8 mouse cellular contexts compared by ENCODE assay signal in genomic region chr2:69789429-69790069, GRCm38 (mm10). TPM values are rescaled to one million over a fixed set of nuclear protein-coding genes. Genes with fewer than 3 reads are reported as not detected.
DNase-seq lines count a peak whose midpoint lies in the region; ATAC-seq and TF ChIP-seq lines count a peak whose summit lies in the region.

TSS of gene Ccdc173 (minus strand) at chr2:69789575.
TSS of gene Phospho2 (plus strand) at chr2:69789623.

- TF ChIP-seq CTCF in kidney, adult 2 months (conservative IDR thresholded peaks at IDR 0.05; ENCODE audit: insufficient read depth, insufficient read length, low read depth, low read length) = no peak
- TF ChIP-seq CTCF in spleen, adult 2 months (IDR thresholded peaks at IDR 0.05; ENCODE audit: extremely low read depth, insufficient read depth, insufficient read length, insufficient replicate concordance) = no peak

- H3K9me3 ChIP-seq in embryonic facial prominence, embryonic 13.5 days = no peaks in the 10 kb centered on the region
- H3K9me3 ChIP-seq in limb, embryonic 12.5 days = no peaks in the 10 kb centered on the region
- H3K9me3 ChIP-seq in midbrain, embryonic 15.5 days = no peaks in the 10 kb centered on the region

- 2% methylated on average over 48 of the region's 48 CpGs for WGBS in embryonic facial prominence, embryonic 13.5 days
- under 1% methylated on average over 48 of the region's 48 CpGs for WGBS in kidney, adult 2 months
- 1% methylated on average over 48 of the region's 48 CpGs for WGBS in limb, embryonic 12.5 days
- 1% methylated on average over 48 of the region's 48 CpGs for WGBS in midbrain, embryonic 15.5 days
- 1% methylated on average over 48 of the region's 48 CpGs for WGBS in spleen, adult 2 months

- peak; percentile 93 for ATAC-seq in embryonic facial prominence, embryonic 13.5 days (ENCODE audit: insufficient number of reproducible peaks, insufficient read depth, low FRiP score, low TSS enrichment, low read depth)
- ATAC-seq in limb, embryonic 12.5 days (ENCODE audit: insufficient number of reproducible peaks, insufficient read depth, low FRiP score, low TSS enrichment, low read depth) = peak; percentile 96
- ATAC-seq in midbrain, embryonic 15.5 days (replicated peaks) = peak; percentile 98

- TF ChIP-seq POLR2A in kidney, adult 2 months (IDR thresholded peaks at IDR 0.05; ENCODE audit: low read depth, low read length) = peak; percentile 69
- peak; percentile 75 for TF ChIP-seq POLR2A in spleen, adult 2 months (IDR thresholded peaks at IDR 0.05; ENCODE audit: low read depth, low read length)

- no peaks in the 10 kb centered on the region for H3K27me3 ChIP-seq in embryonic facial prominence, embryonic 13.5 days
- no peaks in the 10 kb centered on the region for H3K27me3 ChIP-seq in kidney, adult 2 months (replicated peaks; ENCODE audit: control insufficient read depth, insufficient read depth, low read length)
- H3K27me3 ChIP-seq in limb, embryonic 12.5 days = no peaks in the 10 kb centered on the region
- H3K27me3 ChIP-seq in midbrain, embryonic 15.5 days (replicated peaks) = no peaks in the 10 kb centered on the region
- no peaks in the 10 kb centered on the region for H3K27me3 ChIP-seq in spleen, adult 2 months (ENCODE audit: control insufficient read depth, insufficient read depth, low read length)

- H3K36me3 ChIP-seq in embryonic facial prominence, embryonic 13.5 days = peaks cover 21% of the 10 kb centered on the region
- peaks cover 3% of the 10 kb centered on the region for H3K36me3 ChIP-seq in kidney, adult 2 months (ENCODE audit: control insufficient read depth, insufficient read depth, low read length)
- H3K36me3 ChIP-seq in limb, embryonic 12.5 days = peaks cover 20% of the 10 kb centered on the region
- H3K36me3 ChIP-seq in midbrain, embryonic 15.5 days (replicated peaks) = peaks cover 14% of the 10 kb centered on the region; the same call in 1 of the 2 replicates
- H3K36me3 ChIP-seq in spleen, adult 2 months (ENCODE audit: control insufficient read depth, insufficient read depth, low read length) = peaks cover 5% of the 10 kb centered on the region

- peak; percentile 95 for DNase-seq in 3134 (ENCODE audit: extremely low read depth, insufficient read length, low spot score)
- DNase-seq in adrenal gland, postnatal 36 days = peak; percentile 99 to 100
- peak; percentile 98 to 99 for DNase-seq in heart, adult 18-20 months
- peak; percentile 99 for DNase-seq in kidney, adult 2 months
- peak; percentile 97 to 98 for DNase-seq in spleen, adult 2 months (ENCODE audit: low read depth in 1 of 2, low spot score in 2 of 2)

- H3K4me3 ChIP-seq in embryonic facial prominence, embryonic 13.5 days = peak within 1 kb of the TSS; percentile 77
- peak within 1 kb of the TSS; percentile 92 for H3K4me3 ChIP-seq in kidney, adult 2 months (ENCODE audit: insufficient read depth, low read depth, low read length)
- peak within 1 kb of the TSS; percentile 57 for H3K4me3 ChIP-seq in limb, embryonic 12.5 days (replicated peaks)
- peak within 1 kb of the TSS; percentile 58 for H3K4me3 ChIP-seq in midbrain, embryonic 15.5 days
- peak within 1 kb of the TSS; percentile 80 for H3K4me3 ChIP-seq in spleen, adult 2 months (ENCODE audit: extremely low read depth, insufficient read depth, insufficient read length)

- peak within 1 kb of the TSS; percentile 71 for H3K4me2 ChIP-seq in embryonic facial prominence, embryonic 13.5 days
- H3K4me2 ChIP-seq in limb, embryonic 12.5 days = peak within 1 kb of the TSS; percentile 68
- H3K4me2 ChIP-seq in midbrain, embryonic 15.5 days = peak within 1 kb of the TSS; percentile 90

- H3K4me1 ChIP-seq in embryonic facial prominence, embryonic 13.5 days = peaks cover 9% of the 10 kb centered on the region; the same call in 1 of the 2 replicates
- peaks cover 2% of the 10 kb centered on the region; the same call in 1 of the 2 replicates for H3K4me1 ChIP-seq in kidney, adult 2 months (ENCODE audit: control insufficient read depth, insufficient read depth, low read length)
- no peaks in the 10 kb centered on the region; the same call in 1 of the 2 replicates for H3K4me1 ChIP-seq in limb, embryonic 12.5 days (replicated peaks)
- H3K4me1 ChIP-seq in midbrain, embryonic 15.5 days = peaks cover 17% of the 10 kb centered on the region
- H3K4me1 ChIP-seq in spleen, adult 2 months (ENCODE audit: control insufficient read depth, insufficient read depth, insufficient read length) = peaks cover 2% of the 10 kb centered on the region; the same call in 1 of the 2 replicates

- peak within 1 kb of the TSS; percentile 83 for H3K9ac ChIP-seq in embryonic facial prominence, embryonic 13.5 days
- peak within 1 kb of the TSS; percentile 67 for H3K9ac ChIP-seq in limb, embryonic 12.5 days (replicated peaks)
- peak within 1 kb of the TSS; percentile 86 for H3K9ac ChIP-seq in midbrain, embryonic 15.5 days

- peak within 1 kb of the TSS; percentile 90 for H3K27ac ChIP-seq in embryonic facial prominence, embryonic 13.5 days
- peak within 1 kb of the TSS; percentile 66 for H3K27ac ChIP-seq in kidney, adult 2 months (ENCODE audit: insufficient read depth, low read depth, low read length)
- H3K27ac ChIP-seq in limb, embryonic 12.5 days = peak within 1 kb of the TSS; percentile 70
- peak within 1 kb of the TSS; percentile 90 for H3K27ac ChIP-seq in midbrain, embryonic 15.5 days
- H3K27ac ChIP-seq in spleen, adult 2 months (ENCODE audit: insufficient read depth, low read length) = peak within 1 kb of the TSS; percentile 78

RNA-seq across cellular contexts. Expression of gene Ccdc173, which starts in this region (rescaled TPM):
- total RNA-seq in adrenal gland, postnatal 36 days (2021) = 1 to 10 TPM; 1.3 to 2.0 TPM
- 3.3 and 3.6 TPM in 2 replicates for polyA plus RNA-seq in embryonic facial prominence, embryonic 13.5 days (2015; fragmentation: Nextera tagmentation; extraction: Ambion mirVana)
- under 1 TPM; 0.42 to 0.51 TPM for total RNA-seq in heart, adult 18-20 months (2021)
- polyA plus RNA-seq in kidney, adult 2 months (2012; rRNA removed) = 0.20 and 0.37 TPM in 2 replicates
- 2.7 and 3.0 TPM in 2 replicates for polyA plus RNA-seq in limb, embryonic 12.5 days (2016; fragmentation: Nextera tagmentation; extraction: Ambion mirVana)
- 2.8 and 2.9 TPM in 2 replicates for polyA plus RNA-seq in midbrain, embryonic 15.5 days (2015; fragmentation: Nextera tagmentation; extraction: Ambion mirVana)
- polyA plus RNA-seq in spleen, adult 2 months (2012; rRNA removed) = 0.08 TPM in 1 of 2 replicates, not detected in the other

RNA-seq across cellular contexts. Expression of gene Phospho2, which starts in this region (rescaled TPM):
- total RNA-seq in adrenal gland, postnatal 36 days (2021) = 10 to 100 TPM; 22.9 to 26.0 TPM
- 25.4 and 25.6 TPM in 2 replicates for polyA plus RNA-seq in embryonic facial prominence, embryonic 13.5 days (2015; fragmentation: Nextera tagmentation; extraction: Ambion mirVana)
- 10 to 100 TPM; 28.6 to 33.1 TPM for total RNA-seq in heart, adult 18-20 months (2021)
- 24.3 and 50.8 TPM in 2 replicates for polyA plus RNA-seq in kidney, adult 2 months (2012; rRNA removed)
- polyA plus RNA-seq in limb, embryonic 12.5 days (2016; fragmentation: Nextera tagmentation; extraction: Ambion mirVana) = 28.3 and 28.4 TPM in 2 replicates
- polyA plus RNA-seq in midbrain, embryonic 15.5 days (2015; fragmentation: Nextera tagmentation; extraction: Ambion mirVana) = 35.3 and 37.8 TPM in 2 replicates
- polyA plus RNA-seq in spleen, adult 2 months (2012; rRNA removed) = 34.2 and 74.5 TPM in 2 replicates

Comparison
In these comparisons a context has a peak if more than half of its experiments do, and no peak if none do; other contexts are left out.
1. Peak in every context shown above with its lines: DNase-seq, ATAC-seq, H3K4me3 ChIP-seq and H3K27ac ChIP-seq.